Mouse (Mus musculus): Measurements from ENCODE around the gene Asap2. TPM values are rescaled to one million over a fixed set of nuclear protein-coding genes. Genes with fewer than 3 reads are reported as not detected.

The Asap2 gene
- total and polyA plus RNA-seq, 2 experiments from 2014 or later: 14.9 to 27.8 TPM

DNA sequence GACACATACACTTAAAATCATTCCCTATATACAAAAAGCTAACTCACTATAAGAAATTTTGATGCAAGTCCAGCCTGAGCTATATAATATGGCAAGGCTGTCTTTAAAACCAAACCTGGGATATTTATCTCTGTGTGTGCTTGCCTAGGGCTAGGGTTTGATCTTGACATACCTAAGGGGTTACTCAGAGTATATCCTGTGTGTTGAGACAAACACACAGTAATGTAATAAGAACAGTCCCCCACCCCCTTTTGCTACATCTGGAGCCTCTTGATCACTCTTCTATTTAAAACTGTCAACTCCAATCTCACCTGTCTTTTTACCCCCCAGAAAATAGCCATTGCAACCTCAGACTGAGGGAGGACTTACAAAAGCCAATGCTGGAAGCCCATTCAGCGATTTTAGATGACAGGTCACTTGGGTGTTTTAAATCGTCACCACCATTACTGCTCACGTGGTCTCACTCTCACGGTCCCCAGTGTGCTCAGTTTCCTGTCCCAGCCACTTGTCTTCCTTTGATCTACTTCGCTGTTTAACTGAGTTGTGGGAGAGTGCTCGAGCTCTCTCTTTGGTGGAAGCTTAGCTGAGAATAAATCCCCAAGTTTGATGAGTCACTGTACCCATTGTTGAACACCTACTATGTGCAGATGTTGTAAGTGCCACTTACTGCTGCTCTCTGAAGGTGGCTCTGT lies 176.8 kb downstream of the Asap2 start:
- TF ChIP-seq CTCF (IDR thresholded peaks at IDR 0.05; ENCODE audit: low read depth): no peak
- H3K4me1 ChIP-seq (ENCODE audit: insufficient read depth): no peaks in the 10 kb centered on the region
- no peaks in the 10 kb centered on the region for H3K9me3 ChIP-seq (ENCODE audit: low read length)
- DNase-seq (no peak), ATAC-seq (no peak)
- H3K27ac ChIP-seq (ENCODE audit: low read depth, low read length): no peak overlapping the region
- H3K4me2 ChIP-seq (ENCODE audit: low read depth): no peak overlapping the region
- H3K4me3 ChIP-seq (ENCODE audit: low read depth, low read length): no peak overlapping the region
- no peaks in the 10 kb centered on the region for H3K27me3 ChIP-seq (ENCODE audit: insufficient read depth, low read length)
- no peak overlapping the region for H3K9ac ChIP-seq
- H3K36me3 ChIP-seq (ENCODE audit: insufficient read depth): peaks cover 19% of the 10 kb centered on the region
- 63% methylated on average over 6 of the region's 6 CpGs for WGBS

- TF ChIP-seq CTCF (IDR thresholded peaks at IDR 0.05; ENCODE audit: low read depth): no peak
Measured at GRCm38 (mm10) chr12:21167741-21168140, 177.5 kb downstream of the Asap2 start.

GRCm38 (mm10) chr12:21168149-21168548 lies 177.9 kb downstream of the Asap2 start:
- no peaks in the 10 kb centered on the region for H3K4me1 ChIP-seq (ENCODE audit: insufficient read depth)

More at GRCm38 (mm10) chr12:21167741-21168140, 177.5 kb downstream of the Asap2 start:
- Histone ChIP-seq H3K4me2 (ENCODE audit: low read depth) (no peak overlapping the region), H3K36me3 (ENCODE audit: insufficient read depth) (peaks cover 19% of the 10 kb centered on the region), H3K9me3 (ENCODE audit: low read length) (no peaks in the 10 kb centered on the region), H3K27me3 (ENCODE audit: insufficient read depth, low read length) (no peaks in the 10 kb centered on the region), H3K4me1 (ENCODE audit: insufficient read depth) (no peaks in the 10 kb centered on the region), H3K4me3 (ENCODE audit: low read depth, low read length) (no peak overlapping the region), H3K9ac (no peak overlapping the region), H3K27ac (ENCODE audit: low read depth, low read length) (no peak overlapping the region)
- ATAC-seq (no peak), DNase-seq (no peak)
- WGBS: 87% methylated on average over 4 of the region's 4 CpGs

GRCm38 (mm10) chr12:21171776-21172490 lies 181.7 kb downstream of the Asap2 start:
- no peak overlapping the region for H3K27ac ChIP-seq (ENCODE audit: low read depth, low read length)
- no peak overlapping the region for H3K9ac ChIP-seq
- H3K4me1 ChIP-seq (ENCODE audit: insufficient read depth): no peaks in the 10 kb centered on the region
- H3K9me3 ChIP-seq (ENCODE audit: low read length): no peaks in the 10 kb centered on the region
- H3K4me3 ChIP-seq (ENCODE audit: low read depth, low read length): no peak overlapping the region
- DNase-seq: no peak
- no peak for TF ChIP-seq CTCF (IDR thresholded peaks at IDR 0.05; ENCODE audit: low read depth)
- H3K4me2 ChIP-seq (ENCODE audit: low read depth): no peak overlapping the region
- 94% methylated on average over 11 of the region's 11 CpGs for WGBS
- peaks cover 19% of the 10 kb centered on the region for H3K36me3 ChIP-seq (ENCODE audit: insufficient read depth)
- no peaks in the 10 kb centered on the region for H3K27me3 ChIP-seq (ENCODE audit: insufficient read depth, low read length)
- no peak for ATAC-seq

More at GRCm38 (mm10) chr12:21168149-21168548, 177.9 kb downstream of the Asap2 start:
- no peak for ATAC-seq
- no peak overlapping the region for H3K4me3 ChIP-seq (ENCODE audit: low read depth, low read length)
- no peak for TF ChIP-seq CTCF (IDR thresholded peaks at IDR 0.05; ENCODE audit: low read depth)
- no peak overlapping the region for H3K27ac ChIP-seq (ENCODE audit: low read depth, low read length)
- peaks cover 19% of the 10 kb centered on the region for H3K36me3 ChIP-seq (ENCODE audit: insufficient read depth)
- H3K9me3 ChIP-seq (ENCODE audit: low read length): no peaks in the 10 kb centered on the region
- no peak overlapping the region for H3K4me2 ChIP-seq (ENCODE audit: low read depth)
- no peak overlapping the region for H3K9ac ChIP-seq
- WGBS: 88% methylated on average over 6 of the region's 6 CpGs
- DNase-seq: no peak
- no peaks in the 10 kb centered on the region for H3K27me3 ChIP-seq (ENCODE audit: insufficient read depth, low read length)

GRCm38 (mm10) chr12:21173847-21174412 lies 183.7 kb downstream of the Asap2 start:
- ATAC-seq (no peak), DNase-seq (no peak)
- WGBS: 89% methylated on average over 7 of the region's 7 CpGs
- Histone ChIP-seq H3K36me3 (ENCODE audit: insufficient read depth) (peaks cover 18% of the 10 kb centered on the region), H3K9me3 (ENCODE audit: low read length) (no peaks in the 10 kb centered on the region), H3K4me2 (ENCODE audit: low read depth) (no peak overlapping the region), H3K27ac (ENCODE audit: low read depth, low read length) (no peak overlapping the region), H3K27me3 (ENCODE audit: insufficient read depth, low read length) (no peaks in the 10 kb centered on the region), H3K9ac (no peak overlapping the region), H3K4me3 (ENCODE audit: low read depth, low read length) (no peak overlapping the region), H3K4me1 (ENCODE audit: insufficient read depth) (no peaks in the 10 kb centered on the region)
- TF ChIP-seq CTCF (IDR thresholded peaks at IDR 0.05; ENCODE audit: low read depth): no peak

DNA sequence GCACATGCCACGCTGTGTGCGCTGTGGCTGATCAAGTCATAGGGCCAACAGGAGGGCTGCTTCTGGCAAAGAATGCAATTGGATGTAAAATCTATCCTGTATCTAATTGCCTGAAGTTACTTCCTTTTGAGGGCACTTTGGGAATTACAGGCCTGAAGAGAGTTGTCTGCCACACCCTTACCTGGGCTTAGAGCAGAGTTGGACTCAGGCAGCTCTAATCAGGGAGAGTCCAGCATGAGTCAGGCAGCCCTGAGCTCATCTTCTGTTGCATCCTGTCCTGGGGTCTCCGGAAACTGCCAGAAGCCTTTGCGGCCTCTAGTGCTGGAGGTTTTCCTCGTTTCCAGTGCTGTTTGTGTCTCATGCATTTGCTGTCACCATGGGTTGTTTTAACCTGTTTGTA lies 186.1 kb downstream of the Asap2 start:
- no peak overlapping the region for H3K4me3 ChIP-seq (ENCODE audit: low read depth, low read length)
- H3K9me3 ChIP-seq (ENCODE audit: low read length): no peaks in the 10 kb centered on the region
- no peaks in the 10 kb centered on the region for H3K27me3 ChIP-seq (ENCODE audit: insufficient read depth, low read length)
- H3K27ac ChIP-seq (ENCODE audit: low read depth, low read length): no peak overlapping the region
- no peak overlapping the region for H3K9ac ChIP-seq
- DNase-seq: no peak
- ATAC-seq: no peak
- H3K36me3 ChIP-seq (ENCODE audit: insufficient read depth): 0 out of 2 replicates have a peak, but pooled peaks cover 3% of the 10 kb centered on the region
- WGBS: 91% methylated on average over 5 of the region's 5 CpGs
- no peaks in the 10 kb centered on the region for H3K4me1 ChIP-seq (ENCODE audit: insufficient read depth)
- TF ChIP-seq CTCF (IDR thresholded peaks at IDR 0.05; ENCODE audit: low read depth): no peak
- H3K4me2 ChIP-seq (ENCODE audit: low read depth): no peak overlapping the region

DNA sequence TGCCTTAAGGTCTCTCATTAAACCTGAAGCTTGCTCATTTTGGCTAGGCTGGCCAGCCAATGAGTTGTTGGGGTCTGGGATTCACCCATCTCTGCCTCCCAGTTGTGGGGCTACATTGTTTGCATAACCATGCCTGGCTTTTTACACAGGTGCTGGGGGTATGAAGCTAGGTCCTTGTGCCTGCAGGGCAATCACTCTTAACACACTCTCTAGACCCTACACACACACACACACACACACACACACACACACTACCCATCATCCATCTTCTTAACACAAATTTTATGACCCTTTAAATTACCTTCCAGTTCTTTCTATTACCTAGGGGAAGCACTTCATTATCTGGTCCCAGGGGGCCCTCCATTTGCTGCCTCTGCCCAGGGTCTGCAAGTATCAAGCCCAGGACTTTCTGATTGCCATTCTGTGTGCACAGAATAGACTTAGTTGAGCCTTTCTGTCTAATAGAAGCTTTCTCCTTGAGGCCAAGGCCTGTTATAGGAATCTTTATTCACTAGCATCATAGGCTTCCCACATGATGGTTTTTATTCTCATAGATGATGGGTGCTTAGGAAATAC lies 187.0 kb downstream of the Asap2 start:
- H3K4me3 ChIP-seq (ENCODE audit: low read depth, low read length): no peak overlapping the region
- no peak for TF ChIP-seq CTCF (IDR thresholded peaks at IDR 0.05; ENCODE audit: low read depth)
- no peaks in the 10 kb centered on the region for H3K4me1 ChIP-seq (ENCODE audit: insufficient read depth)
- ATAC-seq (no peak), DNase-seq (no peak)
- no peak overlapping the region for H3K4me2 ChIP-seq (ENCODE audit: low read depth)
- H3K27me3 ChIP-seq (ENCODE audit: insufficient read depth, low read length): no peaks in the 10 kb centered on the region
- no peak overlapping the region for H3K9ac ChIP-seq
- no peak overlapping the region for H3K27ac ChIP-seq (ENCODE audit: low read depth, low read length)
- H3K36me3 ChIP-seq (ENCODE audit: insufficient read depth): no peaks in the 10 kb centered on the region
- H3K9me3 ChIP-seq (ENCODE audit: low read length): no peaks in the 10 kb centered on the region
